Mouse (Mus musculus) hindbrain, embryonic 16.5 days (tissue): Measurements from ENCODE around the gene Uckl1. TPM values are rescaled to one million over a fixed set of nuclear protein-coding genes. Genes with fewer than 3 reads are reported as not detected.

Experiments used
- ATAC-seq: fragments of 200-750 bp; cut with Nextera tagmentation; 2 replicates; pipeline ENCODE4 v1.8.0; 2017; ENCODE audit warnings: moderate TSS enrichment, moderate library complexity
- H3K27ac ChIP-seq: fragments of 300-500 bp; sonication (generic); 2 replicates; pipeline ENCODE4 v1.5.1; 2014; ENCODE audit warnings: low read depth, mild to moderate bottlenecking, control low read depth, low read length, moderate library complexity
- H3K27me3 ChIP-seq: fragments of 300-500 bp; sonication (generic); replicated peaks from 2 replicates; pipeline ENCODE4 v1.6.1; 2014; ENCODE audit warnings: low read length; ENCODE audit not compliant: control insufficient read depth, insufficient read depth
- H3K36me3 ChIP-seq: fragments of 300-500 bp; sonication (generic); 2 replicates; pipeline ENCODE4 v1.6.1; 2014; ENCODE audit warnings: mild to moderate bottlenecking, low read length, moderate library complexity, mixed read lengths; ENCODE audit not compliant: control insufficient read depth, insufficient read depth
- H3K4me1 ChIP-seq: fragments of 300-500 bp; sonication (generic); 2 replicates; pipeline ENCODE4 v1.6.1; 2014; ENCODE audit warnings: low read depth, low read length; ENCODE audit not compliant: control insufficient read depth, insufficient read depth
- H3K4me2 ChIP-seq: fragments of 300-500 bp; sonication (generic); 2 replicates; pipeline ENCODE4 v1.6.1; 2014; ENCODE audit warnings: mild to moderate bottlenecking, low read length, control low read depth, moderate library complexity
- H3K4me3 ChIP-seq: fragments of 300-500 bp; sonication (generic); 2 replicates; pipeline ENCODE4 v1.5.1; 2014; ENCODE audit warnings: mild to moderate bottlenecking, low read length, control low read depth, moderate library complexity
- H3K9ac ChIP-seq: fragments of 300-500 bp; sonication (generic); 2 replicates; pipeline ENCODE4 v1.6.1; 2014; ENCODE audit warnings: low read depth, mild to moderate bottlenecking, control low read depth, low read length, moderate library complexity
- H3K9me3 ChIP-seq: fragments of 300-500 bp; sonication (generic); 2 replicates; pipeline ENCODE4 v1.6.1; 2014; ENCODE audit warnings: mild to moderate bottlenecking, low read length, moderate library complexity; ENCODE audit not compliant: control insufficient read depth
- WGBS: fragments of 180-500 bp; shearing (Covaris S2); extraction: QIAGEN DNeasy Blood & Tissue Kit; methylation state at CpG from one replicate; pipeline ENCODE4 v1.1.7; 2014; 5-methylcytosine and 5-hydroxymethylcytosine counted together
- polyA plus RNA-seq: library from polyadenylated mRNA; unstranded; fragments of >200 nt; fragmentation: Nextera tagmentation; extraction: Ambion mirVana; gene quantifications from 2 replicates; pipeline ENCODE4 v1.2.1, GENCODE M21; 2015

Gene Uckl1
- polyA plus RNA-seq, 1 experiment from 2014 or later = 59.4 TPM

- H3K9ac ChIP-seq = peak overlapping the region; percentile 66
- peak overlapping the region; percentile 94 for H3K4me3 ChIP-seq
- H3K36me3 ChIP-seq = peaks cover 1% of the 10 kb centered on the region; the same call in 1 of the 2 replicates
- H3K9me3 ChIP-seq = no peaks in the 10 kb centered on the region
- no peak for ATAC-seq
- WGBS = 71% methylated on average over 6 of the region's 6 CpGs
- H3K27me3 ChIP-seq = no peaks in the 10 kb centered on the region
- H3K4me2 ChIP-seq = peak overlapping the region; percentile 82
- peaks cover 33% of the 10 kb centered on the region for H3K4me1 ChIP-seq
- no peak overlapping the region; the same call in 1 of the 2 replicates for H3K27ac ChIP-seq
These were observed 15.6 kb upstream of the Uckl1 start for GRCm38 (mm10) chr2:181600226-181600758.

GRCm38 (mm10) chr2:181598454-181599351 is 14.0 kb upstream of the Uckl1 start, which contains the start of gene Samd10:
Samd10 (minus strand) TSS chr2:181599212.
- 2% methylated on average over 71 of the region's 71 CpGs for WGBS
- peak within 1 kb of the TSS; percentile 94 for H3K9ac ChIP-seq
- H3K27ac ChIP-seq = peak within 1 kb of the TSS; percentile 94
- H3K9me3 ChIP-seq = no peaks in the 10 kb centered on the region
- H3K36me3 ChIP-seq = peaks cover 3% of the 10 kb centered on the region; the same call in 1 of the 2 replicates
- ATAC-seq = peak; percentile 45
- H3K4me3 ChIP-seq = peak within 1 kb of the TSS; percentile 79
- peaks cover 33% of the 10 kb centered on the region for H3K4me1 ChIP-seq
- H3K4me2 ChIP-seq = peak within 1 kb of the TSS; percentile 92
- H3K27me3 ChIP-seq = no peaks in the 10 kb centered on the region

GRCm38 (mm10) chr2:181597378-181598061 is 12.8 kb upstream of the Uckl1 start:
- Histone ChIP-seq H3K4me2 (peak overlapping the region; percentile 92), H3K36me3 (peaks cover 3% of the 10 kb centered on the region; the same call in 1 of the 2 replicates), H3K4me3 (no peak overlapping the region), H3K4me1 (peaks cover 33% of the 10 kb centered on the region), H3K27ac (no peak overlapping the region), H3K9ac (no peak overlapping the region; the same call in none of the 2 replicates), H3K9me3 (no peaks in the 10 kb centered on the region), H3K27me3 (no peaks in the 10 kb centered on the region)
- ATAC-seq = no peak
- WGBS = 72% methylated on average over 7 of the region's 7 CpGs

GRCm38 (mm10) chr2:181596221-181596960 is 11.7 kb upstream of the Uckl1 start:
- Histone ChIP-seq H3K9ac (no peak overlapping the region), H3K36me3 (peaks cover 3% of the 10 kb centered on the region; the same call in 1 of the 2 replicates), H3K4me1 (peaks cover 26% of the 10 kb centered on the region), H3K27ac (no peak overlapping the region), H3K27me3 (no peaks in the 10 kb centered on the region), H3K4me2 (no peak overlapping the region), H3K4me3 (no peak overlapping the region), H3K9me3 (no peaks in the 10 kb centered on the region)
- 68% methylated on average over 6 of the region's 6 CpGs for WGBS
- no peak for ATAC-seq

DNA sequence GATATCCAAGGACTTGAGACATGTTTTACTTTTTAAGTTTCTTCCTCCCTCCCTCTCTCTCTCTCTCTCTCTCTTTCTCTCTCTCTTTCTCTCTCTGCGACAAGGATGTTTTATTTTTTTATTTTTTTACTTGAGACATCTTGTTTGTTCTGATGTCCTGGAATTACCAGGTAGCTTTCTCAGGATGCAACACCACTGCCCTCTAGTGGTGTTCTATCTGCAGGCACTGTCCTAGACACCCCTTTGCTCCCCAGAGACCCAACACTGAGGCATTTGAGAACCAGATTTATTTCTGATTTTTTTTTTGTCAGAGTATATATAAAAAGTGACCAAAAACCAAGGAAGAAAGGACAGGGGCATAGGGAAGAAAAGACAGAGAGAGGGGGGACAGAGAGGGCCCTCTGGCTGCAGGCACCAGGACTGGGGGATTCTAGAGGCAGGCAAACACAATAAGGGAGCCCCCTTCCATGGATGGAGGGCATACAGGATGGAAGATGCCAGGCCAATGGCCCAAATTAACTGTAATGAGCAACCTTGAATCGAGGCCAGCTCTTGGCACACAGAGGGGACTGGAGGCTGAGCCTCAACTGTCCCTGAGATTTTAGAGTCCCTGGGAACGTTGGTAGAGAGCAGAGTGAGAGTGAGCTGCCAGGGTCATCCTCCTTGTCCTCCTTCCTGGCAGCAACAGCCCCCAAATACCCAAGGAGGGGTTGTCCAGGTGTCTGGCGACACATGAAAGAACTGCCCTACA is 10.4 kb upstream of the Uckl1 start:
- Histone ChIP-seq H3K4me1 (peaks cover 33% of the 10 kb centered on the region), H3K27me3 (no peaks in the 10 kb centered on the region), H3K9me3 (no peaks in the 10 kb centered on the region), H3K4me2 (no peak overlapping the region), H3K9ac (no peak overlapping the region), H3K4me3 (no peak overlapping the region), H3K36me3 (peaks cover 7% of the 10 kb centered on the region), H3K27ac (0 out of 2 replicates have a peak overlapping the region, but pooled peaks have one; percentile 1)
- ATAC-seq = no peak
- WGBS = 66% methylated on average over 4 of the region's 4 CpGs

DNA sequence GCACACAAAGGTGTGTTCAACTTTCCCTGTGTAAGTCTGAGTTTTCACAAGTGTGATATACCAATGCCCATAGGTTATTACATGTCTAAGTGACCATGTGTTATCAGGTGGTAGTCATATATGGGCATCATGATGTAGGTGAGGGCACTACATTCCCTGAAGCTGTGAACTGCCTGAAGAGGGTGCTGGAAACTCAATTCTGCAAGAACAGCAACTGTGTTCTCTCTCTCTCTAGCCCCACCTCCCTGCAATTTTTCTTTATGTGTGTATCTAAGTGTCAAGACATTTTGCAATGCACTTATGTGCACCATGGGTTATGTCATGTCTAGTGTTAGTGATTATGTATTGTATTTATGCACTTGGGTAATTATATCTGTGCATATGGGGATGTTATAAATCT is 9.2 kb upstream of the Uckl1 start:
- Histone ChIP-seq H3K9ac (no peak overlapping the region), H3K27me3 (no peaks in the 10 kb centered on the region), H3K27ac (no peak overlapping the region), H3K9me3 (no peaks in the 10 kb centered on the region), H3K4me1 (peaks cover 33% of the 10 kb centered on the region), H3K36me3 (peaks cover 17% of the 10 kb centered on the region), H3K4me3 (no peak overlapping the region), H3K4me2 (no peak overlapping the region)
- no peak for ATAC-seq

DNA sequence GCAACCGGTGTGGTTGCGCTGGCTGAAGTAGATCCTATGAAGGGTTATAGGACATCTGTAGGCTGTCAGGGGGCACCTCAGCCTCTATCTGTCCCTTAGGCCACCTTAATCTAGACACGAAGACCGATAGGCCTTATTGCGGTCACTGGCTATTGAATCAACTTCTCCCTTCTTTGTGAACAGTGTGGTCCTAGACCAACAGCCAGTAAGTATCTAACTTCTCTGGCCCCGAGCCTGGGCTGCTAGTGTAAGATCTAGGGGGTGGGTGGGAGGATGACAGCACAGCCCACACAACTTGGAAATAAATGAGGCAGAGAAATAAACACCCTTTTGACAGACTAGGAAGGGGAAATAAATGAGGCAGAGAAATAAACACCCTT is 8.3 kb upstream of the Uckl1 start:
- Histone ChIP-seq H3K27me3 (no peaks in the 10 kb centered on the region), H3K4me1 (peaks cover 29% of the 10 kb centered on the region), H3K4me2 (peak overlapping the region; percentile 74), H3K9ac (peak overlapping the region; percentile 95), H3K27ac (peak overlapping the region; percentile 96), H3K36me3 (peaks cover 24% of the 10 kb centered on the region), H3K4me3 (peak overlapping the region; percentile 93), H3K9me3 (no peaks in the 10 kb centered on the region)
- WGBS = 0% methylated on average over 6 of the region's 6 CpGs
- ATAC-seq = peak; percentile 23
